Mouse (Mus musculus): Measurements from ENCODE around the gene Gm3839. TPM values are rescaled to one million over a fixed set of nuclear protein-coding genes. Genes with fewer than 3 reads are reported as not detected.

The Gm3839 gene
- 1 to 10 TPM; 1.8 to 2.4 TPM for polyA plus RNA-seq (2017; shearing (Covaris generic))

DNA sequence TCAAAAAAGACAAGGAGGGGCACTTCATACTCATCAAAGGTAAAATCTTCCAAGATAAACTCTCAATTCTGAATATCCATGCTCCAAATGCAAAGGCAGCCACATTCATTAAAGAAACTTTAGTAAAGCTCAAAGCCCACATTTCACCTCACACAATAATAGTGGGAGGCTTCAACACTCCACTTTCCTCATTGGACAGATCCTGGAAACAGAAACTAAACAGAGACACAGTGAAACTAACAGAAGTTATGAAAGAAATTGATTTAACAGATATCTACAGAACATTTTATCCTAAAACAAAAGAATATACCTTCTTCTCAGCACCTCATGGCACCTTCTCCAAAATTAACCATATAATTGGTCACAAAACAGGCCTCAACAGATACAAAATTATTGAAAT is at the start of gene Gm3839:
TSS of gene Gm3839 (minus strand) at position 101 of the 400 bp plus-strand sequence.

Other genes with a start within 250 kb of the Gm3839 start
- 1 to 10 TPM; 6.5 to 6.9 TPM for gene Fhit, start 194.7 kb downstream of the Gm3839 start, polyA plus RNA-seq (2017; shearing (Covaris generic))
- gene Ptprg, start 196.8 kb upstream of the Gm3839 start, polyA plus RNA-seq (2017; shearing (Covaris generic)) = 1 to 10 TPM in 1 of 2 experiments, under 1 TPM in 1; 0.59 to 1.4 TPM

Data from inflammation-experienced regulatory T-cells (primary cell).